Mouse (Mus musculus): Measurements from ENCODE around the gene Scn8a. TPM values are rescaled to one million over a fixed set of nuclear protein-coding genes. Genes with fewer than 3 reads are reported as not detected.
A peak's percentile ranks its signal among the peaks of the same experiment; 100 is the strongest.

Gene Scn8a
- total RNA-seq, 2 experiments from 2014 or later, result 0.50 to 0.83 TPM

DNA sequence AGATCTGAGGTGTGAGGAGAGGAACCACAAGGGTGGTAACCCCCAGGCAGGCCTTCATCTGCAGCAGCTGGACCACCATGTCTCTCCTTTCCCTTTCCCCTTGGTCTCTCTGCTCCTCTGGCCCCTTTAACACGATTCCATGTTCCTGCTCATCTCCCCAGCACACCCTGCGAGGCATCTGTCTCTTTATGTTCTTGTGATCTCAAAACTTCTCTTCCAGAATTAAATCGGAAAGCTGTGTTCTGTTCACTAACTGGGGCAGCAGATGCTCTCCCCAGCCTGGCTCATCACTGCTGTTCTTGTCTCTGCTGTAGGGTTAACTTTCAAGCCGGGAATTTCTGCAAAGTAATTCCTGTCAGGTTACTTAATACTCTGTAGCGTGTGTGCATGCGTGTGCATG, 91.3 kb downstream of the Scn8a start:
- no peak for DNase-seq

DNA sequence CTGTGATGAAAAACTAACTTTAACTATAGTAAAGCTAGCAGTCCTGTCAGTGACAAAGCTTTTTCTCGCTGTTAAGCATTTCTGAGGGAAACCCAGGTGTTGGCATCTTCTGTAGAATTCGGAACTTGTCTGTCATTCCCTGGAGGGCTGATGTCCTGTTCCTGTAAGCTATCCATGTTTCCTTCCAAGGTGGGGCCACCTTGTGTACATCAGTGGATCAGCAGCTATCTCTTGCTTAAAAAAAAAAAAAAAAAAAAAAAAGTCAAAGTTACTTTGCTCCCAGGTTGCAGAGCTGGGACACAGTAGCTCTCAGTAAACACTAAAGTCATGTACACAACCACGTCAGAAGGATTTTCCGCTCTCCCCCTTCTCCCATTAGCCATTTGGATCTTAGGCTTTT, 91.9 kb downstream of the Scn8a start:
- no peak for DNase-seq

DNA sequence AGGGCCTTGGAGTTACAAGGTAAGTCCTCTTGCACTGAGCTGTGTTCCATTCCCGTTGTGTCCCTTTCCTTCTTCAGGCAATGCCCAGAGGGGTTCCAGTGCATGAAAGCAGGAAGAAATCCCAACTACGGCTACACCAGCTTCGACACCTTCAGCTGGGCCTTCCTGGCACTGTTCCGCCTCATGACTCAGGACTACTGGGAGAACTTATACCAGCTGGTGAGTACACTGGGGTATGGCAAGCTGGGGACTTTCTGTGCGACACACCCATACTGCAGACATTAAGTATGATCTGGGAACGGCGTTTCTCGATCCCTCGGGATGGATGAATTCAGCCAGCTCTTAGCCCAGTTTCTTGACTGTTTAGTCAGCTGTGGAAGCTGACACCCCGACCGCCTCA, 101.8 kb downstream of the Scn8a start:
- no peak for DNase-seq

DNA sequence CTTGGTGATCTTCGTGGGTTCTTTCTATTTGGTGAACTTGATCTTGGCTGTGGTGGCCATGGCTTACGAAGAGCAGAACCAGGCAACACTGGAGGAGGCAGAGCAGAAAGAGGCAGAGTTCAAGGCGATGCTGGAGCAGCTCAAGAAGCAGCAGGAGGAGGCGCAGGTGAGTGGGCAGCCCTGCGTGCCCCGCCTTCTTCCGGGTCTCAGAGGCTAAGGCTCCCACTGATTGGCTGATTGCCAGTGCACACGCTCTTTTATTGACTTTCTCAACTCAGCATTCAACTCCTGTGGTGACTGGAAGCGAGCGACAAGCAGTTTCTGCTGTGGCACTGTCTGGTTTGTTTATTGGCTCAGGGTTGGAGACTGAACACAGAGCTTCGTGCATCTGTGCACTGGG, 103.1 kb downstream of the Scn8a start:
- no peak for DNase-seq

DNA sequence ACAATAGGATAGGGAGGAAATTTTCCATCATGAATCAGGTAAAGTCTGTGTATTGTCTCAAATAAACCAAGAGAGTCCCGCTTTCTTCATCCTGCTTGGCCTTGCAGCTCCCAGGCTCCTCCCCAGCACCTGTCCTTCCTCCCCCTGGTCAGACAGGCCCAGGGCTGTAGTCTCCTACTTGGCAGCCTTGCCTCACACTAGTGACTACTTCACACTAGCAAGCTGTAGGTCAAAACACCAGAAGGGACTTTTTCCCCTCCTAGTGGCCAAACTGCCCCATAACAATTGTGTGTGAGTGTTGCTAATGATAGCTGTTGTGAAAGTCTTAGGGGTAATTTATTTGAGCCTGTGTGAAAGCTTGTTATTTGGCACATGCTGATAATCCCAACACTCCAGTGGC, 105.0 kb downstream of the Scn8a start:
- DNase-seq, result peak; percentile 11

DNA sequence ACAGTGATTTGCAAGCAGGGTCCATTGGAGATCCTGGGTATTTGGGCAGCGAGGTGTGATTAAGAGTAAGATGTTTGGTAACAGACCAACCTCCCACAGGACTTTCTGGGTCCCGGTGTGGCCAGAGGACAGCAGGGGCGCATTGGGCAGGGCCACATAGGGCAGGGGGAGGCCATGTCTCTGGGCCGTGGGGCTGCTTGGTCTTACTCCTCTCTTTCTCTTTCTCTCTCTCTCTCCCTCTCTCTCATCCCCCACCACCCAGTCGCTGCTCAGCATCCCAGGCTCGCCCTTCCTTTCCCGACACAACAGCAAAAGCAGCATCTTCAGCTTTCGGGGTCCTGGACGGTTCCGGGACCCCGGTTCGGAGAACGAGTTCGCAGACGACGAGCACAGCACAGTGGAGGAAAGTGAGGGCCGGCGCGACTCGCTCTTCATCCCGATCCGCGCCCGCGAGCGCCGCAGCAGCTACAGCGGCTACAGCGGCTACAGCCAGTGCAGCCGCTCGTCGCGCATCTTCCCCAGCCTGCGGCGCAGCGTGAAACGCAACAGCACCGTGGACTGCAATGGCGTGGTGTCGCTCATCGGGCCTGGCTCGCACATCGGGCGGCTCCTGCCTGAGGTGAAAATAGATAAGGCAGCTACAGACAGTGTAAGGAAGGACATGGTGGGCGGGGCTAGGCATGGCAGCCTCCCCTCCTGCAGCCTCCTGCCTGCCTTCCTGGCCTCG, 113.9 kb downstream of the Scn8a start:
- DNase-seq, result peak; percentile 50

DNA sequence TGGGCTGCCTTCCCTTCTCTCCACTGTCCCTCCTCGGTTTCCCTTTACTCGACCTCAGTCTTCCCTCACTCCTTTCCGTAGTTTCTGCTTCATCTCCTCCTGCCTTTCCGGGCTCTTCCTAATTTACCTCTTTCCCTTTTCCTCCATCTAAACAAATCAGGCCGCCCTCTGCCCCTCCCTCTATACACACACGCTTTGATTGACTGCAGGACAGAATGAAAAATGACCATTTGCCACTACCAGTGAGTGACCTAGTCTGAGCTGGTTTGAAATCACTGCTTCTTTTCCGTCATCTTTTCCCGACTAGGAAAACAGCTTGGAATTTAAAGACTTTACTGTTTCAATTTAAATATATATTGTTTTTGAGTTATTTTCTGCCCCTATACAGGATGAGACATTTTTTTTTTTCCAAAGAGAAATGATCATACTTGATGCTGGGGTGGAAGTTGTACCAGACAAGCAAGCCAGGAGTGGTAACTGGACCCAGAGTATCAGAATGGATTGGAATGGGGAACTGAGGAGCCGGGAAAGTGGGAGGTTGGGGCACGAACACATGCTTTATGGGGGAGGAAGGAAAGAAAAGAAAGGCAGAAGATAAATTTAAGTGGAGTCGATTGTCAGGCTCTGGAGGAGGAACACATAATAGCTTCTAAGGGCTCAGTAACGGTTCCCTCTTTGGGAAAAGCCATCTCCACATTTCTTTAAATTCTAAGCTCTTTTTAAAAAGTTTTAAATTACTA, 114.7 kb downstream of the Scn8a start:
- DNase-seq, result no peak

DNA sequence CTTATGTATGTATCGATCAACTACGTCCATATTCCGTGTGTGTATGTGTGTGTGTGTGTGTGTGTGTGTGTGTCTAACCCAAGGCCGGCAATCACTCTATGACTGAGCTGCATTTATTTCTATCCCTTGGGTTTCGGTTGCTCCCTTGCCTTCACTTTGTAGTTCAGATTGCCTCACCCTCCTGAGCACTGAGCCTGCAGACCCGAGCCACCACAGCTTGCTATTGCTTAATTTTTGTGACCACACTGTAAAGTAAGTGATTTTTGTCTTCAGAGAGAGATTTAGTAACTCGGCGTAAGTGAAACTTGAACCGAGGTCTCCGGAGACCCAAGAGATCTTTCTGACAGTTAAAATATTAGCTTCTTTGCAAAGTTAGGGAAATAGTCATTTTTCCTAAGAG, 116.8 kb downstream of the Scn8a start:
- DNase-seq, result no peak

DNA sequence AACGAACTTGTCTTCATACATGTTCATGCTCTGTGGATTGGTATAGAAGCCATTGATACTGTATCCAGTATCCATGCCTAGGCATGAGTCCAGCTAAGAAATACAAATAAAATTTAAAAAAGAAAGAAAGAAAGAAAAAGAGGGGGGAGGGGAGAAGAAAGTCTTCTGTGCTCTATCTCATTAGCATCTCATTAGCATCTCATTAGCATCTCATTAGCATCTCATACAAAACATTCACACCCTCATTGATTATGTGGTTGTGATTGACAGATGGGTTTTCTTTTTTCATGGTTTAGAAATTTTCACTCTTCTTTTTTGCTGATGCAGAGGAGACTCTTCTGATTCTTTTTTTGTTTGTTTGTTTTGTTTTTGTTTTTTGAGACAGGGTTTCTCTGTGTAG, 117.4 kb downstream of the Scn8a start:
- DNase-seq, result no peak

DNA sequence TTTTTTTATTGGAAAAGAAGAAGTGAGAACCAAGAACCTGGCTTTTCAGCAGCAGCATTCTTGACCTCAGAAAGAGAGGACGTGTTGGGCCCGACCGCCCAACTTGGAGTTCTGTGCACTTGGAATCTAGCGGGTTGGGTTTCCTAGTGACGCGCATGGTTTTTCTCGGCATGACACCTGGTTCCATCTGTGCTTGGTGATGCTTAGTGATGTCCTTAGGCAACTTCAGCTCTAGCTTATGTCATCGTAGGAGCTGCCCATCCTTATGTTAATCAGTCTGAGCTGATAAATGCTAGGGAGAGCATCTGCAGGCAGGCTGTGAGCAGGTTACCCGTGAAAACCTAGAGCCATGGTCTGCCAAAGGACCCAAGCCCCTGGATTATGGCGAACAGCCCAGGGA, 120.6 kb downstream of the Scn8a start:
- no peak for DNase-seq

DNA sequence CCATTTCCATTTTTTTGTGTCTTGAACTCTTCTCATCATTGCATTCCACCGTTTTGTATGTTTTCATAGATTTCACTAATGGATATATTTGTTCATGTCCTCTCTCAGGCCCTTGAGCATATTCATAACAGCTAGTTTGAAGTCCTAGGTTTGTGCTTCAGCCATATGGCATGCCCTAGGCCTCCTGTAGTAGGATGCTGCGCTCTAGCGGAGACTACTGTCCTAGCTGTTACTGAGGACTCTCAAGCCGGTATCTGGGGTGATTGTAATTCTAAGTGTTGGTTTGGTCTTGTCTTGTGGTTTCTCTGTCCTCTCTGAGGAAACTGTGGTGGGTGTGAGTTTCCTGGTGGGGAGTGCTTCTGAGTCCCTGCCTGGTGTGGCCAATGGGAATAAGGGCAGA, 127.4 kb downstream of the Scn8a start:
- DNase-seq, result peak; percentile 60

DNA sequence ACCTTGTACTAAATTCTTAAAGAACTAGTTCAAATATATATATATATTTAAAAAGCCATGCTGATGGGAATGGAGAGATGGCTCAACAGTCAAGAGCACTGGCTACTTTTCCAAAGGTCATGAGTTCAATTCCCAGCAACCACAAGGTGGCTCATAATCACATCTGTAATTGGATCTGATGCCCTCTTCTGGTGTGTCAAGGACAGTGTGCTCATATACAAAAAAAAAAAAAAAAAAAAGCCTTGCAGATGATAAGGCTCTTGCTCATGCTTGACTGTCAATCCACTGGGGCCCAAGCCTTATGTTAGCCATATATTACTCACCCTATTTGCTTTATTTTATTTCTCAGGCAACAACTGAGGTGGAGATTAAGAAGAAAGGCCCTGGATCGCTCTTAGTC, 132.0 kb downstream of the Scn8a start:
- DNase-seq, result no peak

DNA sequence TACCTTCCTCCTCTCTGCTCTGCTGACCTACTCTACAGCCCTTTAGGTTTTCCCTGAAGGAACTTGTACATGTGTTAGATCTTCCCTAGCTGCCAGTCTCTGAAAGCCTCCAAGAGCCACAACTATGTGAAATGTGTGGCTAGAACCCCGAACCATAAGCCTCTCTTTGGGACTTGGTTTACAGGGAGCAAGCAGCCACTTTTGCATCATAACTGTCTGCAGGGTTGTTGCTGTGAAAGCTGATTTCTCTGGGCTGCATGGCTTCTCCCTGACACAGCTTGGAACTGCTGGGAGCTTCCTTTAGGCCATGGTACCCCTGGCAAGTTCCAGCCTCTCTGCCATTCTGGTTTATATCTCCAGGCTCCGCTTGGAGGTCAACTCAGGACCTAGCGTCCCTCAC, 132.8 kb downstream of the Scn8a start:
- DNase-seq, result no peak

DNA sequence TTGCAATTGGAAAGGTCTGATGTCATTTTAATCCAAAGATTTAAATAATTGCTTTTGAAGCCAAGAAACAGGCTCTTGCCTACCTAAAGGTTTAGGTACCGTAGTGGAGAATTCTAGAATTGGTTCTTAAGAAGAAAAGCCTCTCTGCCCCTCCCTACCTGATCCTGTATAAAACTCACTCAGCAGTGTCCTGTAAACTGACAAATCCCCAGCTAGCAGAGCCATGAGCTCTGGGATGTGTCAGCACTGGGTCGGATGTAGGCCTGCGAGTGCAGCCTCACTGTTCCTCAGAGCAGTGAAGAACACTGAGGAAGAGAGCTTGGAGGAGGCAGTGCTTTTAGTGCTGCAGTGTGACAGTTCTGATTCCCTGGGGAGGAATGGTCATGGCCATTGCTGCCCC, 134.9 kb downstream of the Scn8a start:
- no peak for DNase-seq

DNA sequence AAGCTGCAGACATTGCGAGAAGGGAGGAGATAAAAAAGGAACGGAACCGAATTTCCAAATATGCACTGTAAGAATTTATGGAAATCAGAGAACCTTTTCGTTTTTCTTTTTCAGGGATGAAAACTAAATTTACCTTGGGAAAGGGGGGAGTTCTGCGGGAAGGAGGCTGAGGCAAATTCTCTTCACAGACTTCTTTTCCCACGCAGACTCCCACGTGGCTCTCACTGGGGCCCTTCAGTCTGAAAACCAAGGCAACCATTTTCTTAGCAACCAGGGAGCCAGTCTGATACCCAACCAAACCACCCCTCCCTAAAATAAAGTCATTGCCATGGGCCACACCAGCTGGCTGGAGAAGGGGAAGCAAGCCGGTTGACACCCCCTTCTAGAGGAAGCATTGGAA, 136.1 kb downstream of the Scn8a start:
- no peak for DNase-seq

DNA sequence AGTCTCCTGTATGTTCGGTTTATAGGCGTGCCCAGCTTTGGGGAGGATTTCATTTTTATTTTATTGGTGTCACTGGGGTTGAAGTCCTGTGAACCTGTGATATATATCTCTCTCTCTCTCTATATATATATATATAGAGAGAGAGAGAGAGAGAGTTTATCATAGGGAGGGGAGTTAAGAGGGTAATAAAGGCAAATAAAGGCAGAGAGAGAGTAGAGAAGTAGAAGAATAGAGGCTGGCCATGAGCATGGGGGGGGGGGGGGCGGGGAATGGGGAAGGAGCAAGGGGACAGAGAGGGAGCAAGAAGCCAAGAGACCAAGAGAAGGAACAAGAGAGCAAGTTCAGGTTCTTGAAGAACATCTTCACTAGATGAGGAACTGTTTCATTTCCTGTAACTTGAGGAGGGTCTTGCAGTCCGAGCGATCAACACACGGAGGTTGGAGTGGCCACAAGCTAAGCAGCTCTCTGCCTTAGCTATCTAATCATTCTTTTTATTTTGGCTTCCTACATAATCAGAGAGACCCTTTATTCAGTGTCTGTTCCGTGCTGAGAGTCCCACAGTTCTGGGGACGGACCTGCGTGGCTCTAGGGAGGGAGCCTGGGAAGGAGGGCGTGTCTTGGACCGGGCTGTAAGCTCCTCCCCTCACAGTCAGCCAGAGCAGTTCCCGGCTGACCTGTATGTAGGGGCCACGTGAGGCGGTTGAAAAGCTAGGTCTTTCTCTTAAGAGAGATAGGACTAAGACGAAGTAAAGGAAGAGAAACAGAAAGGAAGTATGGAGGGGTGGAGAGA, 136.8 kb downstream of the Scn8a start:
- DNase-seq, result peak; percentile 51

DNA sequence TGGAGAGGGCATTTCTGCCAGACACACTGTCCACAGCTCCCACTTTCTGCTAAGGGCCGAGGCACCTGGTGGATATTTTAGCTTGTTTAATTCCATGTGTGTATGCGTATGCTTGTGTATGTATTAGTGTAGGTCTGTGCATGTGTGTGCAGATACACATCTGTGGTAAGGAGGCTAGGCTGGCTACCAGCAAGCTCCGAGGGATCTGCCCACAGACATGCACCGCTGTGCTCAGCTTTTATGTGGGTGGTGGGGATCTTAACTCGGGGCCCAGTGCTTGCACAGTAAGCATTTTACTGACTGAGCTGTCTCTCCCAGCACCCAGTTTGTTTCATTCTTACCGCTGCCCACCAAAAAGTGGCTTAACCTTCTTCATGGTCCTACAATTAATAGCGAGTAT, 137.6 kb downstream of the Scn8a start:
- no peak for DNase-seq

DNA sequence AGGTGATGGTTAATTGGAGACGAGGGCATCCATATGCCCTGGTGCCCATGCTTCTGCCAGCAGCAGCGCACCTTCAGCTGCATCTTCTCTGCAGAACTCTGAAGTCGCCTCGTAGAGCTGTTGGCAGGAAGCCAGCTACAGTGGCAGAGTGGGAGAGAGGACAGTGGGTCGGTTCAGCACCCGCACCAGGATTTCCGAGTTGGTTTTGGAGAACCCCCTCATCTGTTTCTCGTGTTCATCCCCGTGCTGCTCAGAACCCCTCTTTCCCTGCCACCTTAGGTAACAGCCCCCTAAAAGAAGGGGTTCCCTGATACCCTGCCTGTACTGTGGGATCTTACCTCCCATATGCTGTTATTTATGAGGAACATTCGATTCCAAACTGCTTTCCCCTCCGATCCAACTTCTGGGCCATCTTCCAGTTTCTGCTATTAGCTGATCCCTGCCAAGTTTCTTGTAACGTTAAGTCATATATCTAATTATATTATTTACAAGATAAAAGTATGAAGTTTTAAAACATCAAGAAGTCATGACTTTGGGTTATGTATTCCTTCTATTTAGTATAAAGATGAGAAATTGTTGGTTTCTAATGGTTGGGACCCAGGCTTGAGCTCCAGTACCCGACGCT, 138.8 kb downstream of the Scn8a start:
- DNase-seq, result no peak

DNA sequence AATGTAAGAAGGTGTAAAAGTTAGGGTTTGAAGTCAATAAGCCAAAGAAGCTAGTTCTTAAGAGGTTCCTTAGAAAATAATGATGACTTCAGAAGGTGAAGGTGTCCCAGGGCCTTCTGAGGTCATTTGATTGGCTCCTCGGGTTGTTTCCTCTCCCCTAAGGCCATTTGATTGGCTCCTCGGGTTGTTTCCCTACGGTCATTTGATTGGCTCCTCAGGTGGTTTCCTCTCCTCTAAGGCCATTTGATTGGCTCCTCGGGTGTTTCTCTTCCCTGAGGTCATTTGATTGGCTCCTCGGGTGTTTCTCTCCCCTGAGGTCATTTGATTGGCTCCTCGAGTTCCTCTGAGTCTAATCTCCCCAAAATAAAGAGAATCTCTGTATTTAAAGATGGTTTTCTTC, 141.7 kb downstream of the Scn8a start:
- no peak for DNase-seq

DNA sequence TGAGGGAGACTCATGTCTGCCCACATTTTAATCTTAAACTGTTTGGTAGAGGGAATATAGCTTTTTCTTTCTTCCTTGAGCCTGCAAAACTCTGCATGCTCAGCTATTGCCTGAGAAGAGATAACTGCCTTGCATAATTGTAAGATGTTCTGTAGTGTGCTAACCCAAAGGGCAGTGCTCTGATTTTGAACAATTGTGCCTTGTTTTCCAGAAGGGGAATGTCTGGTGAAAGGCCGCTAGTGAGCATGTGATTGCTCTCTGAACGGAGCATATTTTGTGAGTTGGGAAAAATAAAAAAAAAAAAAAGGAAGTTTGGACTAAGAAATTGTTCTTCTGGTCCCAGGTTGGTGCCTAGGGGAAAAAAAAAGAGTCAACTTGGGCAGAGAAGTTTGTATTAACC, 159.3 kb downstream of the Scn8a start:
- no peak for DNase-seq

DNA sequence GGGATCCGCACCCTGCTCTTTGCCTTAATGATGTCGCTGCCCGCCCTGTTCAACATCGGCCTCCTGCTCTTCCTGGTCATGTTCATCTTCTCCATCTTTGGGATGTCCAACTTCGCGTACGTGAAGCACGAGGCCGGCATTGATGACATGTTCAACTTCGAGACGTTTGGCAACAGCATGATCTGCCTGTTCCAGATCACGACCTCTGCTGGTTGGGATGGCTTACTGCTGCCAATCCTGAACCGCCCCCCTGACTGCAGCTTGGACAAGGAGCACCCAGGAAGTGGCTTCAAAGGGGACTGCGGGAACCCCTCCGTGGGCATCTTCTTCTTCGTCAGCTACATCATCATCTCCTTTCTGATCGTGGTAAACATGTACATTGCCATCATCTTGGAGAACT, 170.0 kb downstream of the Scn8a start:
- peak; percentile 32 for DNase-seq

DNA sequence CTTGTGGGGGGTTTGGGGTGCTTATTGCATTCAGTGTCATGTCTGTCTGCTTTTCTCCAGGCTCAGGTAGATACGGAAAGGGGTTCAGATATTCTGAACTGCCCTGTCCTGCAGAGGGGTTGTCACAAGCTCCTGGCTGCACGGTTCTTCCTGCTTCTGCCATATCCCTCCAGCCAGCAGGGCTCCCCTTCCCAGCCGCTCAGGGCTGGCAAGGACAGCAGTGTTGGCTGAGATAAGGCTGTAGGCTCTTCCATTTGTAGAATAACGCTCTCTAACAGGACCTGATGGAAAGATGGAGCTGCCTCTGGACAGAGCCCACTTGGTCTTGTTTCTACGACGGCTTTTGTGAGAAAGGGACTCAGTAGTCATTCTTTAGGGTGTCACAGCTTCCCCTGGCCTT, 172.3 kb downstream of the Scn8a start:
- DNase-seq, result no peak

DNA sequence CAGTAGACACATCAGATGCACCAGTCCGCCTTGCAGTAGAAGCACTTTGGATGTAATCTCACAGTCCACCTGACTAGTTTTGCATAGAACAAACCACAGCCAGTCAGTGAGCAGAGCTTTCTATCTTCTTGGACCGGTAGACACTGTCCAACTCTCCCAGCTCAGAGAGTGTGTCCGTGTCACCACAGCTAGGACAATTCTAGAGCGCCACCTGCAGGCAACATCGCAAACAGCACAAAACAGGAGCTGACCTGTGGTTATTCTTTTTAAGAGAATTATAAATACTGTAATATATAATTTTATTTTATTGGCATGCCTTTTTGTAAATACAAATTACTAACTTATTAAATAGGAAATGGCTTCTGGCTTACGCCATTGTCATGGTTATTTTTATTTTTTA, 173.0 kb downstream of the Scn8a start:
- peak; percentile 78 for DNase-seq
